Mouse (Mus musculus) cerebellum, postnatal 25 days (tissue): ENCODE measurements around the gene Zfp213.
"Not testable (repeated sequence)": the region's sequence is repeated elsewhere in the genome, so short reads cannot be mapped to it uniquely, and the experiment has no call there.

ENCODE experiments used
- DNase-seq, 2 experiments: peaks; one replicate each; pipeline ENCODE4 v3.0.0; 2021; ENCODE audit warnings: mixed read lengths in 2 of 2

Gene Zfp213

GRCm38 (mm10) chr17:23543983-23544382, 20.1 kb downstream of the Zfp213 start:
- no peak for DNase-seq

GRCm38 (mm10) chr17:23543325-23543724, 20.7 kb downstream of the Zfp213 start:
- DNase-seq, result no peak

GRCm38 (mm10) chr17:23542835-23543234, 21.2 kb downstream of the Zfp213 start:
- DNase-seq, result no peak

GRCm38 (mm10) chr17:23542004-23542720, 21.9 kb downstream of the Zfp213 start:
- DNase-seq, result peak in 1 of 2 experiments; percentile 5

GRCm38 (mm10) chr17:23540605-23541475, 23.2 kb downstream of the Zfp213 start:
- peak; percentile 5 to 18 for DNase-seq

GRCm38 (mm10) chr17:23540106-23540505, 23.9 kb downstream of the Zfp213 start:
- DNase-seq, result no peak

GRCm38 (mm10) chr17:23539608-23540007, 24.4 kb downstream of the Zfp213 start:
- no peak for DNase-seq

GRCm38 (mm10) chr17:23538299-23539015, 25.6 kb downstream of the Zfp213 start:
- DNase-seq, result peak in 1 of 2 experiments; percentile 4

- DNase-seq, result no peak
Measured at GRCm38 (mm10) chr17:23537554-23538255, 26.3 kb downstream of the Zfp213 start.

- DNase-seq, result not testable (repeated sequence)
Measured at GRCm38 (mm10) chr17:23535046-23535788, 28.8 kb downstream of the Zfp213 start.

GRCm38 (mm10) chr17:23533591-23534490, 30.2 kb downstream of the Zfp213 start:
- DNase-seq, result not testable (repeated sequence)

- not testable (repeated sequence) for DNase-seq
Measured at GRCm38 (mm10) chr17:23531408-23531807, 32.6 kb downstream of the Zfp213 start.

- not testable (repeated sequence) for DNase-seq
Measured at GRCm38 (mm10) chr17:23522941-23523732, 40.9 kb downstream of the Zfp213 start.

- no peak for DNase-seq
Measured at GRCm38 (mm10) chr17:23518701-23519423, 45.2 kb downstream of the Zfp213 start.
